Mouse (Mus musculus) right cerebral cortex, adult 18-20 months (tissue): ENCODE results near the gene Adrm1.
"Not testable (repeated sequence)": the region's sequence is repeated elsewhere in the genome, so short reads cannot be mapped to it uniquely, and the experiment has no call there.

Experiments used
- DNase-seq: peaks from one replicate; pipeline ENCODE4 v3.0.0; 2022; ENCODE audit warnings: mixed read lengths

Gene Adrm1

DNA sequence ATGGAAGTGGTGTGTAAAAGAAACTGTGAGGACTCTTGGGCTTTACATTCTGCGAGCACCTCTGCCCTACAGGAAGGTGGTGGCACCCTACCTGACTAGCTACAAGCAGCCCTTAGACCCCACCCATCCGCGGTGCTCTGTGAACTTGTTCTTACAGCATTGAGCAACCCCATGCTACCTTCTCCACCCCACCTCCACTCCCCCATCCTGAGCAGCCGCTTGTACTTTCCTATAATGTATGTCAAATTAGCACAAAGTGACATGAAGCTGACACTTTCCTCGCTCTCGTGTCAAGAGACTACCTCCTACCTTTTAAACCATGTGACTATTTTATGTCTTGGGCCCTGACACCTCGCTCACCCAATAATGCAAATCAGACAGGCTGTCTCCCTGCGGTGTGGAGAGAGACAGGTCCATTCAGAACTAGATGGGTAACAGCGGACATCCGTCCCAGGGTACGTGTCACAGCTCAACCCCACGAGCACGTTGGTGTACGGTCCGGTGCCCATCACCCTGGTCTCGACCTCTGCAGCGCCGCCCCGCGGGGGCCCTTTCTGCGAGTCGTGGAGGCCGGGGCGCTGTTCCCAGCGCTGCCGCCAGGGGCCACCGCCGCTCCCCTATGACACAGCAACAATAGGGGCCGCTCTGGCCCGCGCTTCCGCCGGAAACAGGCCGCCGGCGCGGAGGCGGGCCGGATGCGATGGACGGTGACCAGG, at the start of gene Adrm1:
TSS of gene Adrm1 (plus strand) at position 680 of the 716 bp plus-strand sequence.
- peak; percentile 98 for DNase-seq

DNA sequence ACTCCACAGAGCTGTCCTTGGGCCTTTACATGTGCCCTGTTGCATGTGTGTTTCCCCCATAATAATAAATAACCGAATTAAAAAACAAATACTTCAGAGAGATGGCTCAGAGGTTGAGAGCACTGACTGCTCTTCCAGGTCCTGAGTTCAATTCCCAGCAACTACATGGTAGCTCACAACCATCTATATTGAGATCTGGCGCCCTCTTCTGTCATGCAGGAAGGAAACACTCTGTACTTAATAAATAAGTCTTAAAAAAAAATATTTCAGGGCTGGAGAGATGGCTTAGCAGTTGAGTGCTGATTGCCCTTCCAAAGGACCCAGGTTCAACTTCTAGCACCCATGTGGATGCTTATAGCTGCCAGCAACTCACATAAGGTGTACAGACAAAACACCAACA, 47.1 kb upstream of the Adrm1 start:
- DNase-seq, result no peak

DNA sequence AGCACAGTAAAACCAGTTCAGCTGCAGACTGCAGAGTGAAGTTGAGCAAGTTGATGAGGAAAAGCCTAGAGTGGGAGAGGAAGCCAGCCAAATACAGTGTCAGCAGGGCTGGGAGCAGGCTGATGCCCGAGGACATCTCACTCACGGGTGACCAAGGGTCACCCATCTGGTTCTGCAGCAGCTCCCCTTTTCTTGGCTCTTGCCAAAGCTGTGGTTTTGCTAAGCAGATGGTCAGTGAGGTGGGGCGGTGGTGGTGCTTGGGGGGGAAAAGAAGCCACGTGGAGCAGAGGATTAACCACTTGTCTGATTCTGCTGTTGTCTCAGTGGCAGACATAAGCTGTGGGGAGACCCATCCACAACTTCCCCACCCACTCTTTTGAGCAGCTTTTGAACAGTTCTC, 45.1 kb upstream of the Adrm1 start:
- no peak for DNase-seq

DNA sequence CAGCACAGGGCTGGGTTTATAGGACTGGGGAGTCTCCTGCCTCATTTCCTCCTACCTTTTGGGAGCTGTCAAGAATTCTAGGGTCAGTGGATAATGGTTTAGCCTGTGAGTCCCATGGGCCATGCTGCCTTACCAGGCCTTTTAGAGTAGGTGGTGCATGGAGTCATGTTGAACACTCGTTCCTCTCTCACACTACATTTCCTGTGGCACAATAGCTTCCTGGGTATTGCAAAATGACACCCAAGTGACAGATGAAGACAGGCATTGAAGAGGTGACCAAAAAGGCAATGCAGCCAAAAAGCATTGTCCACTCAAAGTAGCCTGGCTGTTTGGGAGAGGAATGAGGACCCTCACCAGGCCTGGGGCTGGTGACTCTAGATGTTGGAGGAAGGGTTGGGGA, 43.6 kb upstream of the Adrm1 start:
- DNase-seq, result no peak

DNA sequence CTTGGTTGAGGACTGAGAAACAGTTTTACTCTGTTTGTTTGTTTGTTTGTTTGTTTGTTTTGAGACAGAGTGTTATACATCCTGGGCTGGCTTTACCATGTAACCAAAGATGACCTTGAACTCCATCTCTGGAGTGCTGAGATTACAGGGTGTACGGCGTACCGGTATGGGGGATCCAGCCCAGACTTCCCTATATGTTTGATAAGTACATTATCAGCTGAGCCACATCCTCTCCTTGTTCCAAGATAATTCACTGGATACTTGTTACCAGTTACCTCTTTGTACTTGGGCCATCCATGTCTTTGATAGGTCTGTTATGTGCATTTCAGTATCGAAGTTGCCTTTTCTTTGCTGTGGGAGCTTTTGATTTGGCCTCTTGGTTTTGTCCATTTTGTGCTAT, 38.1 kb upstream of the Adrm1 start:
- DNase-seq, result no peak

DNA sequence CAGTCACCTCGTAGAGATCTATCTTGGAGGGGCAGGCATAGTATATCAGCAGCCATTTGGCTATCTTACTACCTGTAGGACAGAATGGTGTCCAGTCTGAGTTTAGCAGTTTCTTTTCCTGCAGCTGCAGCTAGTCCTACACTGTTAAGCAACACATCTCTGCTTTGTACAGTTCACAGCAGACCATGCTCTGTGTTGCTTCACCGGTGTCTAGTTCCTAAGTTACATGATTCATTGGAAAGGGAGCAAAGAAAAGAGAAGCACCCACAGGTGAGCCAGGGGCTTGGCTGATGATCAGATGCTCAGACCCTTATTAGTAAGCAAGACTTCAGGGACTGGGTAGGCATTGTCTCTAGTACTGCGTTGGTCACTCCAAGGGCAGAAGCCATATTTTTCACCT, 37.4 kb upstream of the Adrm1 start:
- DNase-seq, result no peak

DNA sequence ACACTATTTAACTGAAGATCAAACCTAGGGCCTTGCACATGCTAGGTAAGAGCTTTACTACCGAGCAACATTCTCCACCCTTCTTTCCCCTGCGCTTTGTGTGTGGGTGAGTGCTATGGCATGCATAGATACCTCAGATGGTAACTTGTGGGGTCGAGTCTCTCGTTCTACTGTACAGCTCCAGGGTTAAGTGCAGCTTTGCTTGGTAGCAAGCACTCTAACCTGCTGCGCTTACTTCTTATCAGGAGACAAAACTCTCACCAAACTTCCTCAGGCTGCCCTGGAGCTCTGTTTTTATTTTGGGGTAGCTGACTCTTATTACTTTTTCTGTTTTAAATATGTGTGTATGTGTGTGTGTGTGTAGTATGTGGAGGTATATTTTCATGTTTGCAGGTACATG, 35.9 kb upstream of the Adrm1 start:
- no peak for DNase-seq

DNA sequence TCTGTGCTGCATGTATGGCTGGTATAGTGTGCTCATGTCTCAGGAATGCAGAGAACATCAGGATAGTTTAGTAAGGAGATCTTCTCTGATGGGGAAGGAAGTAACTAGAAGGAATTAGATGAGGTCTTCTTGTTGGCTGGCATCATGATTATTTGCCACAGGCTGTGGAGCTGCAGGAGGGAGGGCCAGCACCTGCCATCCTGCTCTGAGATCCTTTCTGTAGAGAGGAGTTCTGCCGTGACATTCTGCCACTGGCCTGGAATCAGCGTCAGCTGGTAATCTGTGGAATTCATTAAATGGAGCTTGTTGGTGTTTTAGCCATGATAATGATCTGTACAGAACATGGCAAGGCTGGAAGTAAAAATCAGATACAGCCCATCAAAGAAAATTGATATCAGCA, 25.2 kb upstream of the Adrm1 start:
- no peak for DNase-seq

DNA sequence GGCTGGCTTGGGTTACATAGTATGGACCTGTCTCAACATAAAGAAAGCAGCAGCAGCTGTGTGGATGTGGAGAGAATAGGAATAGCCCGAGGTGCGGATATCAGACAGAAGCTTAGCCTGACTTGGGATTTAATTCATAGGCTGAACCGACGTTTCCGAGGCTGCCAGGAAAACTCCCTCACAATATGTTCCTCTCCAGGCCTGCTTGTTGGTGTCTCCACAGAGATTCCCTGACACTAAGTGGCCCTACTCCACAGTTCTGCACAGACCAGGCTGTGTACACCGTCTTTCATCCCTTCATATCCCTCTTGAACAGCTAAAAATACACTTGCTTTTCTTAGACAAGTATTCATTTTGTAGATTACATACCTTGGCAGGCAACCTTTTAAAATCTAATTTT, 23.9 kb upstream of the Adrm1 start:
- DNase-seq, result peak; percentile 30

DNA sequence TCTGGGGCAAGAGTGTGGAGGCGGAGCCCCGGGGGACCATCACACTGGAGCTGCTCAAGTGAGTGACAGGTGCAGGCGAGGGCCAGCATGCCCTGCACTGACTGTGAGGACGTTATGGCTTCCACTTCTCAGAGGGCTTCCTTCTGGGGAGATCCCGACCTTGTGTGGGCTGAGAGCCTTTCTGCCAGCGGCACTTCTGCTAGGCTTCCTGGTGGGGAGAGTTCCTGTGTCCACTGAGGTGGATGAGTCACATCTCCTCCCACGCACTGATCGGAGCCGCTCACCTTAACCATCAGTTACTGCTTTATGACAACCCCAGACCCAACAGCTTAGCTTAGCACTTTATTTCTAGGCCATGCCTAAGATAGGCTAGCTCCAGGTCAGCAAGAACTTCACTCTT, 22.7 kb upstream of the Adrm1 start:
- DNase-seq, result no peak

DNA sequence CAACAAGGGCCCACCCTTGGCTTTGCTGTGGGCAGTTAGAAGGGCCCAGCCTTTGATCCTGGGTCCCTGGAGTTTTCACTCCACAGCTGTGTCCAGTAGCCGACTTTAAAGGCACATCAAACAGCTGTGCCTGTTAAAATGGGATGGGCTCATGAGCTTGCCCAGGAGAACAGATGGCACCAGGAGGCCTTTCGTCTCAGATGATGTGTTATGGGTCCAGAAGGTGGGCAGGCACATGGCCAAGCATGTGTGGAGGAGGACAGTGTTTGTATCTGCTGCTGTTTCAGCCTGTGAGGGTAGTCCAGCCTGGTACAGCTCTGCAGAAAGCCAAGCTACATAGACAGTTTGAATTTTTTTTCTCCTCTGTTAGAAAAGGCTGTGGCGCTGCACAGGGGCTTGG, 16.5 kb upstream of the Adrm1 start:
- peak; percentile 73 for DNase-seq

DNA sequence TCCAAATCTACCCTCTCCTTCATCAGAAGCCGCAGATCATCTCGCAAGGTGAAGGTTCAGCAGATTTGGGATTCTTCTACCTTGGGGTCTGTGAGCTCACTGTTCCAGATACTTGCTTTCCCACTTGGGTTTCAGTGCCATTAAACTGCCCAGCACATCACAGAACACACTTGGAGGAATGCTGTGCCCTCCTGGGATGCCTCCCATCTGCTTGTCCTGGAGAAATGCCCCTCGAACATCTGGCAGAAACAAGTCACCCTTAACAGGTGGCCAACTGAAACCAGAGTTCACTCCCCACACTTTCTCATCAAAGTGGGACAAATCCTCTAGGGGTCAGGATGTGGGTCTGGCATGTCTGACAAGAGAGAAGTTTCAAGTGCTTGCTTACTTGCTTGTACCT, 12.7 kb upstream of the Adrm1 start:
- no peak for DNase-seq

DNA sequence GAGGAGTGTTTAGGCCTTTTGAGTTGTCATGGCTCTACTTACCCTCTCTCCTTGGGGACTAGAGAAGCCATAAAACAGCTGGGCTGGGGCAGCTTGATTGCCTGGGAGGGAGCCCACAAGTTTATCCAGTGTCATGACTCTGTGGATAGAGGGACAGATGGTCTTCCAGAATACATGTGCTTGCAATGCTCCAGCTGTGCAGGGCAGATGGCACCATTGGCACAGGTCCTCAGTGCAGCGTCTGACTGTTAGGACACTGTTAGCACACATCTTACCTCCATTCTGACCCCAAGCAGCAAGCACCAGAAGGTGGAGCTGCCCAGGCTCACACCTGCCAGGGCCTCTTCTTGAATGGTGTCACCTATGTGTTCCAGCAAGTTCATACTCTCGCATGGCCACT, 5.4 kb upstream of the Adrm1 start:
- DNase-seq, result no peak

DNA sequence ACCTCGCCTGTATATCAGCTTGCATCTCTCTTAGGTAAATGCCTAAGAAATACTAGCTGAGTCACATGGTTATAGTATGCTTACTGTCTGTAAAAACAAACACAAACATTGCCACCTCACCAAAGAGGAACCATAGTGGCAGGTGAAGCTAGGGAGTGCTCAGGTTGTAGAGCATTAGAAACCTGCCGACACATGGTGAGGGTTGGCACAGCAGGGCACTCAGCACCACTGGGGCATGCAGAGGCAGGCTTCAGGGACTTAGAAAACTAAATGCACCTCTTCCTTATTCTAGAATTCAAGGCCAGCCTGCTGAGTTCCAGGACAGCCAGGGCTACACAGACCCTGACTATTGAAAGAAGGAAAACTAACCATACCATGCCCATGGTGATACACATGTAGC, 4.4 kb upstream of the Adrm1 start:
- DNase-seq, result no peak

DNA sequence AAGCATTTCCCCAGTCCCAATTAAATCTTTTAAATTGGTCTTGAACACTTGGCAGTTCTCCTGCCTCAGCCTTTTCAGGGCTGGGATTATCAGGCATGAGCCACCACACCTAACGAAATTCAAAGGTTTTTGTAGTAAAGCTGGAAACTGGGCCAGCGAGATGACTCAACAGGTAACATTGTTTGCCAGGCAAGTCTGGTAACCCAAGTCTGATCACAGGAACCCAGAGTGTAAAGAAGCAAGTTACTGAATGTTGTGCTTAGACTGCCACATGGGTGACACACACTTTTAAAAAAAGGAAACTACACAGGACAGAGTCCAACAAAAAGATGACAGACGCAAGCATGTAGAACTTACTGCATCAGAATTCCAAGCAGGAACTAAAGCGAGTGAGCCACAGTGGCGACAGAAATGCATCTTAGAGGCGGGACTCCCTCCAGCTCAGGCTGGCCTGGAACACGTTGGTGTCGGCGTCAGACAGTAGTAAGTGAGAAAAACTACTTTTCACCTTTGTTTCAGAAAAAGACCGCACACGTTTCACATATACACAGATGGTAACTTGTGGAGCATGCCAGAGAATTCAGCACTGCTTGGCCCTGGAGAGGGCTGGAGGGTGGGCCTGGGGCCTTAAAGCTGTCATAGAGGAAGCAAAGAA, 1.0 kb upstream of the Adrm1 start:
- peak; percentile 29 for DNase-seq

DNA sequence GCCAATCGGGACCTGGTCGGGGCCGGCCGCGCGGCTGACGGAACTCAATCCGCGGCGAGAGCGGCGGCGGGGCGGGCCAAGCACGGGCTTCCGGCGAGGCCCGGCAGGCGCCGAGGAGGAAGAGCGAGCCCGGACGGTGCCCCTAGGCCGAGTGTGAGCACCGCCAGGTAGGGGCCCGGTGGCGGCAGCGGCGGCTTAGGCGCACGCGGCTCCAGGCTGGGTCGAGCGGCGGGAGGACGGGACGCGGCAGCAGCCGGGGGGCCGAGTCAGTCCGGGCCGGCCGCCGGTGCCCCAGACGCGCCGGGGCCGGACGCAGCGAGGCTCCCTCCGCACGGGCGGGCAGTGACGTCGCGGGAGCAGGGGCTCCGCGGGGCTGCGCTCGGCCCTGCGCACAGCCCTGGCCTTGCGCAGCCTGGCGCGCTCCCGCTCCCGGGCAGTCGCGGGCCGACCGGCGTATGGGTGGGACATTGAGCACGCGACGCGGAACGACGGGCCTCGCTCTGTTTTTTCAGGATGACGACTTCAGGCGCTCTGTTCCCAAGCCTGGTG, 311 bp downstream of the Adrm1 start:
- no peak for DNase-seq

DNA sequence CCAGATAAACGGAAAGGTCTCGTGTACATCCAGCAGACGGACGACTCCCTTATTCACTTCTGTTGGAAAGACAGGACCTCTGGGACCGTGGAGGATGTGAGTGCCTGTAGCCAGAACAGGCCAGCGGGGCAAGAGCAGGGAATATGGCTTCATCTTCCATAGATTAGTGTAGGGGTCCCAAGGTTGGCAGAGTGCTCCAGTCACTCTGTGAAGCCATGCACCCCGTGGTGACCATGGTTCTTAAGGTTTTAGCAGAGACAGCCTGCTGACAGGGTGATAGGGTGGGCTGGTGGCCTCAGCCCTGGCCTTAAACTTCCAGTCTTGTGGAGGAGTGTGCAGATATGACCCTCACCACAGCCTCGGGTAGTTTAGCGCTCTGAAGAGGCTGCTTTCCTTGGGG, 867 bp downstream of the Adrm1 start:
- no peak for DNase-seq

DNA sequence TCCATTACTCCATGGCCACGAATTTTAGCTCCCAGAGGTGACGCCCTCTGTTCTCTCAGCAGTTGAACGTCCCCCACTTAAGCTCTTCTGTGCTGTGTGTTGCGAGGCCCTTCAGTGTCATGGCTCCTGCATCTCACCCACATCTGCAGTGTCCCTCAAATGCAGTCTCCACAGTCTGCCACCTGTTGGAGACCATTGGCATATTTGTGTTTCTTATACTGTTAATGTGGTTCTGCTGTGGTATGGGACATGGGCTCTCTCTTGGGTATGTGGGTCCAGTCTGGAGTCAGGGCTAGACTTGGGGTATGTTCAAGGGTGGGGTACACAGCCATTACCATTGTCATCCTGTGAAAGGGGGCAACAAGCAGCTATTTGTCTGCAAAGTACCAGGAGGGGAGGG, 1.9 kb downstream of the Adrm1 start:
- DNase-seq, result no peak

DNA sequence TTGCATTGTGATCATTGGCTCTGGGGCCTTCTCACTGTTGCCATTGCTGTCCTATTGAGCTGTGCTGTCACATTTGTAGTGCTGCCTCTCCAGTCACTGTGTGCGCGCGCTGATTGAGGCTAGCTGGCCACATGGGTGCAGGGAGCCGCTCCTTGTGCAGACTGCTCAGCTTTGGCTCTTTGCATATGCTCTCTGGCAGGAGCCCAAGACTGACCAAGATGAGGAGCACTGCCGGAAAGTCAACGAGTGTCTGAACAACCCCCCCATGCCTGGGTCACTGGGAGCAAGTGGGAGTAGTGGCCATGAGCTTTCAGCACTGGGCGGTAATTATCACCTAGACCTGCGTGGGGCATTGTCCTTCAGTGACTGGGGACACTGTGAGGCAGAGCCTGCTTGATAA, 2.4 kb downstream of the Adrm1 start:
- not testable (repeated sequence) for DNase-seq

DNA sequence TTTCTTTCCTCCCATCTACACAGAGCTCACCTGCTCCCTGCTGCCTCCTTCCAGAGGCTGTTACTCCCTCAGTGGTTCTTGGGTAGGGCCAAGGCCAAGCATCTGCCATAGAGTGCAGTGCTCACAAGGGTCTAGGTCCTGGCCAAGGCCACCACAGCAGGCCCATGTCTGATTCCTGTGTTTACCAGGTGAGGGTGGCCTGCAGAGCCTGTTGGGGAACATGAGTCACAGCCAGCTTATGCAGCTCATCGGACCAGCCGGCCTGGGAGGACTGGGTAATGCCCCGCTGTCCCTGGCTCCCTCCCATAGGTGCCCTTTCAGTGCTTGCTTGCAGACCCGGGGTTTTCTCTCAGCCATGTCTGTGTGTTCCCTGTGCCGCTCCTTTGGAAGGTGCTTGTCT, 2.8 kb downstream of the Adrm1 start:
- no peak for DNase-seq

DNA sequence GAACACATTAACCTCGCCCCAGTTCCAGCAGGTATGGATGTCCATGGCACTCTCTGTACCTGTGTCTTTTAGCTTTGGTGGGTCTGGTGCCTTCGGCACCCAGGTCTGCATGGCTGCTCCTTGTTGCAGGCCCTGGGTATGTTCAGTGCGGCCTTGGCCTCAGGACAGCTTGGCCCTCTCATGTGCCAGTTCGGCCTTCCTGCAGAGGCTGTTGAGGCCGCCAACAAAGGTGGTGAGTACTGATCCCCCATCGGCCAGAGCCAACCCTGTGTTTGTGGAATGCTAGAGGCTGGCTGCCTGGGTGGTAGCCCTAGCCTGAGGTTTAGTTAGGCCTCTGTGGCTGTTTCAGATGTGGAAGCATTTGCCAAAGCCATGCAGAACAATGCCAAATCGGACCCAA, 4.4 kb downstream of the Adrm1 start:
- DNase-seq, result no peak

DNA sequence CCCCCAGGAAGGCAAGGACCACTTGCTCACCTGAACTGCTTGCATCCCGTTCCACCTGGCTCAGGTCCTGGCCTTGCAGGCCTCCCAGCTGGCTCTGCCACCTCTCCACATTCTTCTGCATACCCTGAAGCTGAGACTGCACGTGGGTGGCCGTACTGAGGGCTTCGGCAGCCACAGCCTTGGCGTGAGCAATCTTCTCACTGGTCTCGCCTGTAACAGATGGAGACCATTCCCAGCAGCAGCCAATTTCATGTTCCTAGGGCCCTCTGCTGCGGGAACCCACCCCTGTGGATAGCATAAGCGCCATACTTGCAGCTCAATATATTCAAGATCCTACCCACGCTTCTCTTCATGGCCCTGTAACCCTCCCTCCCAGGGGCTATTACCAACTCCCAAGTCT, 10.3 kb downstream of the Adrm1 start:
- peak; percentile 32 for DNase-seq

DNA sequence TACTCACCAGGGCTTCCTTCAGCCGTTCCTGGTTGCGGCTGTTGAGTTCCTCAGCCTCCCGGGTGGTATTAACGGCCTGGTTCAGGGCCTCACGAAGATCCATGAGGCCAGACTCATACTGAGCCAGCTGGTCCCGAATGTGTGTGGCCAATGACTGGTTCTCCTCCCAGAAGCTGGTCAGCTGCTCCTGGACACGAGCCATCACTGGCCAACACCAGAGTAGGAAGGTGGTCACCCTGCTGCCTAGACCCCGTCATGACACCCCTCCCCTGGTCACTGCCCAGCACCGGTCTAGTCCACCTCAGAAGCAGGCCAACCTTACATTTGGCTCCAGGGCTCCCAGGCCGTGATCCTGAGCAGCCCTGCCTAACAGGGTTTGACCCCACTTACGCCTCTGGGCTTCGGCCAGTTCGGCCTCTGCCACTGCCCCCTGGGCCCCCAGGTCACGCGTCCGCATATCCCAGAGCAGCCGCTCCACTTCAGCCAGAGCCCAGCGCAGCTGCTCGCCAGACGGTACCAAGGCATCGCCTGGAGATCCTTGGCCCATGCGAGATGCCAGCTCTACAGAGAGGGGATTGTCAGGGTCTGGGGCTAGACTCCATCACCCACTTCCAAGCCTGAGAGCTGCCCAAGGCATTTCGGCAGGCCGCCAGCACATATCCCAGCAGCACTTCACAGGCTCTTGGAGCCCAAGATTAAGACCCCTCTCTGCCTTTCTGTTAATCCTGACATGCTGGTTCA, 12.9 kb downstream of the Adrm1 start:
- DNase-seq, result no peak

DNA sequence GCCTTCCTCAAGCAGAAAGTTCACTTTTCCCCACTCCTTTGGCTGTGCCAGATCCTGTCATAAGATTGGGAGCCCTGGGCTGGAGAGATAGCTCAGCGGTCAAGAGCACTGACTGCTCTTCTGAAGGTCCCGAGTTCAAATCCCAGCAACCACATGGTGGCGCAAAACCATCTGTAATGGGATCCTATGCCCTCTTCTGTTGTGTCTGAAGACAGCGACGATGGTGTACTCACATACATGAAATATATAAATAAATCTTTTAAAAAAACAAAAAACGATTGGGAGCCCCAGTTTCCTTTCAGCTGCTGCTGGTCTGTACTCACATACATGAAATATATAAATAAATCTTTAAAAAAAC, 13.4 kb downstream of the Adrm1 start:
- DNase-seq, result no peak
